Mouse (Mus musculus): ENCODE measurements around the gene Adamts16. TPM values are rescaled to one million over a fixed set of nuclear protein-coding genes. Genes with fewer than 3 reads are reported as not detected.

Gene Adamts16
- polyA plus RNA-seq, 1 experiment from 2014 or later = 0.73 TPM

DNA sequence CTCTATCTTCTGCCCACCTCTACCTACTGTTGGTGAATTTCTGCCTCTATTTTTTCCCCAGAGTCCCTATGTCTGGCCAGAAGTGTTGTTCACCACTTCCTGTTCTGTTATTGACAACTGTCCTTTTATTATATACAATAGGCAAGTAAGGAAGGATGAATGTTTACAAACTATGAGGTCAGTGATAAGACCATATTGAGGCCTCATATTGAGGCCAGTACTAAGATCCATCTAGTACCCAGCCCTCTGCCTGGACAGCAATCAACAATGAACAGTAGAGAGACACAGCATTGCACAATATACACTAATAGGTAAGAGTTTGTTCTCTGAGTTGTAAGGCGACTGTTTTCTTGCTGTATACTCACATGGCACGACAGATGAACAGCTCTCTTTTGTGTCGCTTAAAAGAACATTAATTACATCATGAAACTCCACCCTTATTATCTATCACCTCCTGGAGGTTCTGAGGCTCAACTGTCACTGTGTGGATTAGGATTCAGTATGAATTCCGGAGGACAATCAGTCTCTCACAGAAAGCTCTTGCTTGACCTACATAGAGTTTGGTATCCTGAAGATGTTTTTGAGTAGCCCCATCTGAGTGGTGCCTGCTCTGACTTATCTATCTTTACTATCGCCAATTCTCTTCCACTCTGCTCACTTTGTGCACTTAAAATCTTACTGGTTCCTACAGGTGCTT is 134.3 kb downstream of the Adamts16 start:
- no peak overlapping the region for H3K27ac ChIP-seq (replicated peaks; ENCODE audit: low read depth, low read length)
- no peak overlapping the region for H3K4me3 ChIP-seq (ENCODE audit: low read depth, low read length)
- no peaks in the 10 kb centered on the region for H3K4me1 ChIP-seq (ENCODE audit: control insufficient read depth, insufficient read depth, low read length)
- no peak overlapping the region for H3K9ac ChIP-seq (ENCODE audit: low read length)
- H3K4me2 ChIP-seq (ENCODE audit: low read depth, severe bottlenecking) = no peak overlapping the region
- DNase-seq (ENCODE audit: low spot score) (no peak), ATAC-seq (ENCODE audit: insufficient number of reproducible peaks, low FRiP score, low TSS enrichment, low read depth) (no peak)
- H3K27me3 ChIP-seq (ENCODE audit: control insufficient read depth, insufficient read depth, low read length) = no peaks in the 10 kb centered on the region
- H3K9me3 ChIP-seq (ENCODE audit: control insufficient read depth, low read length) = no peaks in the 10 kb centered on the region
- 90% methylated on average over 5 of the region's 5 CpGs for WGBS
- H3K36me3 ChIP-seq (ENCODE audit: control insufficient read depth, insufficient read depth, low read length) = no peaks in the 10 kb centered on the region

GRCm38 (mm10) chr13:70702904-70703303 is 138.7 kb downstream of the Adamts16 start:
- H3K9me3 ChIP-seq (ENCODE audit: control insufficient read depth, low read length) = no peaks in the 10 kb centered on the region
- no peaks in the 10 kb centered on the region for H3K36me3 ChIP-seq (ENCODE audit: control insufficient read depth, insufficient read depth, low read length)
- WGBS = 20% methylated on average over 4 of the region's 4 CpGs
- H3K9ac ChIP-seq (ENCODE audit: low read length) = no peak overlapping the region
- no peaks in the 10 kb centered on the region for H3K4me1 ChIP-seq (ENCODE audit: control insufficient read depth, insufficient read depth, low read length)
- H3K27ac ChIP-seq (replicated peaks; ENCODE audit: low read depth, low read length) = no peak overlapping the region
- no peak for ATAC-seq (ENCODE audit: insufficient number of reproducible peaks, low FRiP score, low TSS enrichment, low read depth)
- no peaks in the 10 kb centered on the region for H3K27me3 ChIP-seq (ENCODE audit: control insufficient read depth, insufficient read depth, low read length)
- DNase-seq (ENCODE audit: low spot score) = no peak
- no peak overlapping the region for H3K4me2 ChIP-seq (ENCODE audit: low read depth, severe bottlenecking)
- H3K4me3 ChIP-seq (ENCODE audit: low read depth, low read length) = no peak overlapping the region

DNA sequence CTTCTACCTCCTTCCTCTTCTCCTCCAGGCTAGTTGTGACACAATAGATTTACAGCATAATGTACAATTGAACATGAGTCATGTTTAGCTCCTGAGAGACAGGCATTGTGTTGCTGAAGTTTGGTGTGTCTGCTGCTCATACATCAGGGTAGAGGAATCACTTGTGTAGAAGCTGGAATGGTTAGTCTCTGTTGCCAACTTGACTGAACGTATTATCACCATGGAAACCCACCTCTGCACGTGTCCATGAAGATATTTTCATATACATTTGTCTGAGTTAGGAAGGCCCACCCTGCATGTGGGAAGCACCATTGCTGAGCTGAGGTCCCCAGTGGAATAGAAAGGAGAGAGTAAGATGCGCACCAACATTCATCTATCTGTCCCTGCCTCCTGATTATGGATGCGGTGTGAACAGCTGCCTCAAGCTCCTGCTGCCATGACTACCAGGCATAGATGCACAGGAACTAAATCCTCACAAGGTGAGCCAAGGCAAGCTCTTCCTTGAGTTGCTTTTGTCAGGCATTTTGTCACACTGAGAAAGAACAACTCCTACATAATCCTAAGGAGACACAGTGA is 142.7 kb downstream of the Adamts16 start:
- H3K4me3 ChIP-seq (ENCODE audit: low read depth, low read length) = no peak overlapping the region
- no peak overlapping the region for H3K4me2 ChIP-seq (ENCODE audit: low read depth, severe bottlenecking)
- ATAC-seq (ENCODE audit: insufficient number of reproducible peaks, low FRiP score, low TSS enrichment, low read depth) (no peak), DNase-seq (ENCODE audit: low spot score) (no peak)
- H3K27ac ChIP-seq (replicated peaks; ENCODE audit: low read depth, low read length) = no peak overlapping the region
- no peaks in the 10 kb centered on the region for H3K36me3 ChIP-seq (ENCODE audit: control insufficient read depth, insufficient read depth, low read length)
- H3K27me3 ChIP-seq (ENCODE audit: control insufficient read depth, insufficient read depth, low read length) = no peaks in the 10 kb centered on the region
- H3K4me1 ChIP-seq (ENCODE audit: control insufficient read depth, insufficient read depth, low read length) = no peaks in the 10 kb centered on the region
- H3K9me3 ChIP-seq (ENCODE audit: control insufficient read depth, low read length) = no peaks in the 10 kb centered on the region
- H3K9ac ChIP-seq (ENCODE audit: low read length) = no peak overlapping the region
- WGBS = 87% methylated on average over 4 of the region's 4 CpGs

DNA sequence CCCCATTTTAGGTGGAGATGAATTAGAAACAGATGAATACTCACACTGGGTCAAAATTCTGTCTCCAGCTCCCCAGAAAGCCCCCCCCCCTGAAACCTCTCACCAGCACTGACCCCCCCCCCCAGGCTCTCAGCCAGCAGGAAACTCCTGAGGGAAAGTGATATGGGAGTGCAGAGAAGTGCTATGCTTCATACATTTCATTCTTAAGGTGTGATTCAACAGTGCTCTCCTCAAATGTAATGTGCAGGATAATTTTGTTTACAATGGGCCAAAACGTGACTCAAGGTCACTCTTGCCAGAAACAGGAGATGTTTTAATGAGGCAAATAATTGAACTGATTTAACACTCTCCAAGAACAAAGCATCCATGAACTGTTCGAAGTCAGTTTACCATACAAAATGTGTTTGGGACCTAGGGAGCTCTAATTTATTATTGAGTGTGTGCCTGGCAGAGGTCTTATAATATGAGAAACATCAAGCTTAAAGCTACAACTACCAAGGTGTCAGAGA is 152.1 kb downstream of the Adamts16 start:
- H3K9ac ChIP-seq (ENCODE audit: low read length) = no peak overlapping the region
- WGBS = 36% methylated on average over 2 of the region's 2 CpGs
- H3K4me3 ChIP-seq (ENCODE audit: low read depth, low read length) = no peak overlapping the region
- ATAC-seq (ENCODE audit: insufficient number of reproducible peaks, low FRiP score, low TSS enrichment, low read depth) (no peak), DNase-seq (ENCODE audit: low spot score) (no peak)
- H3K27ac ChIP-seq (replicated peaks; ENCODE audit: low read depth, low read length) = no peak overlapping the region
- no peaks in the 10 kb centered on the region for H3K9me3 ChIP-seq (ENCODE audit: control insufficient read depth, low read length)
- H3K4me1 ChIP-seq (ENCODE audit: control insufficient read depth, insufficient read depth, low read length) = no peaks in the 10 kb centered on the region
- H3K36me3 ChIP-seq (ENCODE audit: control insufficient read depth, insufficient read depth, low read length) = no peaks in the 10 kb centered on the region
- H3K27me3 ChIP-seq (ENCODE audit: control insufficient read depth, insufficient read depth, low read length) = no peaks in the 10 kb centered on the region
- no peak overlapping the region for H3K4me2 ChIP-seq (ENCODE audit: low read depth, severe bottlenecking)

DNA sequence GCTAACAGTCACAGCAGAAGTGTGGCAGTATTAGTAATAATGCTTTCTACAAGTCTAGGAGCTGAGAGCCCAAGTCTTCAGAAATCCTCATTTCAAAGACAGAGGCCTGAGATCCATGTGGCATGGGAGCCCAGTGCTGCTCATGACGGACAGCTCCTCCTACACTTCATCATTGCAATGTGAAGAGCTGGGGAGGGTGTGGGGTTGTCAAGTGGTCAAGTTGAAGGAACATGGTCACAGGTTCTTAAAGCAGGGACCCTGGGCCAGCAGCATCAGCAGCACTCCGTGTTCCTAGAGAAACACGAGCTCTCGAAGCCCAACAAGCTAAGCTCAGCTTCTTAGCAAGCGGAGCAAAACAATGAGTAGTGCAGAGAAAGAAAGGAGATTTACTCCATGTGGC is 155.8 kb downstream of the Adamts16 start:
- no peak overlapping the region for H3K9ac ChIP-seq (ENCODE audit: low read length)
- no peaks in the 10 kb centered on the region for H3K4me1 ChIP-seq (ENCODE audit: control insufficient read depth, insufficient read depth, low read length)
- no peaks in the 10 kb centered on the region for H3K9me3 ChIP-seq (ENCODE audit: control insufficient read depth, low read length)
- H3K27ac ChIP-seq (replicated peaks; ENCODE audit: low read depth, low read length) = no peak overlapping the region
- DNase-seq (ENCODE audit: low spot score) (no peak), ATAC-seq (ENCODE audit: insufficient number of reproducible peaks, low FRiP score, low TSS enrichment, low read depth) (no peak)
- no peaks in the 10 kb centered on the region for H3K36me3 ChIP-seq (ENCODE audit: control insufficient read depth, insufficient read depth, low read length)
- H3K4me3 ChIP-seq (ENCODE audit: low read depth, low read length) = no peak overlapping the region
- H3K27me3 ChIP-seq (ENCODE audit: control insufficient read depth, insufficient read depth, low read length) = no peaks in the 10 kb centered on the region
- no peak overlapping the region for H3K4me2 ChIP-seq (ENCODE audit: low read depth, severe bottlenecking)
- WGBS = 78% methylated on average over 5 of the region's 5 CpGs

- Histone ChIP-seq H3K9me3 (ENCODE audit: control insufficient read depth, low read length) (no peaks in the 10 kb centered on the region), H3K27ac (replicated peaks; ENCODE audit: low read depth, low read length) (no peak overlapping the region), H3K4me3 (ENCODE audit: low read depth, low read length) (no peak overlapping the region), H3K9ac (ENCODE audit: low read length) (no peak overlapping the region), H3K4me2 (ENCODE audit: low read depth, severe bottlenecking) (no peak overlapping the region), H3K27me3 (ENCODE audit: control insufficient read depth, insufficient read depth, low read length) (no peaks in the 10 kb centered on the region), H3K36me3 (ENCODE audit: control insufficient read depth, insufficient read depth, low read length) (no peaks in the 10 kb centered on the region), H3K4me1 (ENCODE audit: control insufficient read depth, insufficient read depth, low read length) (no peaks in the 10 kb centered on the region)
- no peak for ATAC-seq (ENCODE audit: insufficient number of reproducible peaks, low FRiP score, low TSS enrichment, low read depth)
- no peak for DNase-seq (ENCODE audit: low spot score)
- WGBS = 71% methylated on average over 7 of the region's 7 CpGs
Measured at GRCm38 (mm10) chr13:70684976-70685609, 156.5 kb downstream of the Adamts16 start.

DNA sequence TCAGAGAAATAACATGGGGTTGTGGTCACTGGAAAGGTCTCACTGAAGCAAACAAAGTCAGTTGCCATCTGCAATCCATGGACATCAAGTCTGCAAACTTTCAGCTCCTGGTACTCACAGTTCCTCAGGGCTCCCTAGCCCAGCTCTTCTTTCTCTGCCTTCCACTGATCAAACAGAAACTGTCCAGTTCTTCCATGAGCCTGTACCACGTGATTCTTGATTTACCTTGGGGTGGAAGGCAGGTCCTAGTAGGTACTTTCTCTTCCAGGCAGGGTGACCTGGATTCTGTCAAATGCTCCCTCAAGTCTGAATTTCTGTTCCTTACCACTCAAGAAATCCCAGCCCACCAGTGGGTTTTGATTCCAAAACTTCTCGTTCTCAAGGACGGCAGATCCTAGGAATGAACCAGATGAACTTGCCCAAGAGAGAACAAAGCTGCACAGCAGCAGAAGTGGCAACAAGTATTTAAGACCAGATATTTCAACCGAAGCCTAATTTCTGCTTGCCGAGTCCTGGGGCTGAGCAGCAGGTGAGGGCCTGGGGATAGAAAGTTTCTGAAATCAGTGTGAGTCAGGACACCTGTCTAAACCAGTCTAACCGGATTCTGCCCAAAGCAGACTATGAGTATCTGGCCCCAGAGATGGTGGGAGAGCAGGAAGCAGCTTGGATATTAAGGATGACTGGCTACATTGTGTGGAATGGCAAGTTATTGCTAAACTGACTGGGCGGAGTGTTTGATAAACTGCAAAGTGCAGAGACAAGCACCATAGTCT is 160.0 kb downstream of the Adamts16 start:
- H3K4me3 ChIP-seq (ENCODE audit: low read depth, low read length) = no peak overlapping the region
- ATAC-seq (ENCODE audit: insufficient number of reproducible peaks, low FRiP score, low TSS enrichment, low read depth) = no peak
- H3K36me3 ChIP-seq (ENCODE audit: control insufficient read depth, insufficient read depth, low read length) = no peaks in the 10 kb centered on the region
- H3K27me3 ChIP-seq (ENCODE audit: control insufficient read depth, insufficient read depth, low read length) = no peaks in the 10 kb centered on the region
- H3K9ac ChIP-seq (ENCODE audit: low read length) = no peak overlapping the region
- DNase-seq (ENCODE audit: low spot score) = no peak
- no peak overlapping the region for H3K4me2 ChIP-seq (ENCODE audit: low read depth, severe bottlenecking)
- H3K9me3 ChIP-seq (ENCODE audit: control insufficient read depth, low read length) = no peaks in the 10 kb centered on the region
- WGBS = 78% methylated on average over 7 of the region's 7 CpGs
- no peak overlapping the region for H3K27ac ChIP-seq (replicated peaks; ENCODE audit: low read depth, low read length)
- H3K4me1 ChIP-seq (ENCODE audit: control insufficient read depth, insufficient read depth, low read length) = no peaks in the 10 kb centered on the region

DNA sequence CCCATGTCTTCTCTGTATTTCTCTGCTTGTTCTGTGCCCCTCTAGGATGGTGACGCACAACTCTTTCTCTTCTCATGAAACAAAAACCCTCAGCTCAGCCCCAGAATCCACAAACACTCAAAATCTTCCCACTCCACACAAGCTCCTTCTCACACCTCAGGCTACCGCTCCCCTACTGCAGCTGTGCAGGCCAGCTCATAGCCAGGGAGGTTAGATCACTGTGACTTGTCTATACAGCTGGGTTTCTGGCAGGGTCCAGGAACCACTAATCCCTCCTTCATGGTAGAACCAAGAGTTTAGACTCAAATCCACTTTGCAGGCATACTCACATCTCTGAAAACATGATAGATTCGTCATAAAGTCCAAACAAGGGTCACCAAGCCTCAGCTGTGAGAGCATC is 161.3 kb downstream of the Adamts16 start:
- no peaks in the 10 kb centered on the region for H3K9me3 ChIP-seq (ENCODE audit: control insufficient read depth, low read length)
- H3K36me3 ChIP-seq (ENCODE audit: control insufficient read depth, insufficient read depth, low read length) = no peaks in the 10 kb centered on the region
- H3K4me1 ChIP-seq (ENCODE audit: control insufficient read depth, insufficient read depth, low read length) = no peaks in the 10 kb centered on the region
- no peak for DNase-seq (ENCODE audit: low spot score)
- H3K4me2 ChIP-seq (ENCODE audit: low read depth, severe bottlenecking) = no peak overlapping the region
- H3K9ac ChIP-seq (ENCODE audit: low read length) = no peak overlapping the region
- no peak overlapping the region for H3K27ac ChIP-seq (replicated peaks; ENCODE audit: low read depth, low read length)
- 88% methylated on average over 3 of the region's 3 CpGs for WGBS
- no peaks in the 10 kb centered on the region for H3K27me3 ChIP-seq (ENCODE audit: control insufficient read depth, insufficient read depth, low read length)
- no peak for ATAC-seq (ENCODE audit: insufficient number of reproducible peaks, low FRiP score, low TSS enrichment, low read depth)
- H3K4me3 ChIP-seq (ENCODE audit: low read depth, low read length) = no peak overlapping the region
